Mouse (Mus musculus): ENCODE data around the gene Cit. TPM values are rescaled to one million over a fixed set of nuclear protein-coding genes. Genes with fewer than 3 reads are reported as not detected.

The Cit gene
- polyA plus RNA-seq, 1 experiment from 2014 or later: 3.7 TPM

DNA sequence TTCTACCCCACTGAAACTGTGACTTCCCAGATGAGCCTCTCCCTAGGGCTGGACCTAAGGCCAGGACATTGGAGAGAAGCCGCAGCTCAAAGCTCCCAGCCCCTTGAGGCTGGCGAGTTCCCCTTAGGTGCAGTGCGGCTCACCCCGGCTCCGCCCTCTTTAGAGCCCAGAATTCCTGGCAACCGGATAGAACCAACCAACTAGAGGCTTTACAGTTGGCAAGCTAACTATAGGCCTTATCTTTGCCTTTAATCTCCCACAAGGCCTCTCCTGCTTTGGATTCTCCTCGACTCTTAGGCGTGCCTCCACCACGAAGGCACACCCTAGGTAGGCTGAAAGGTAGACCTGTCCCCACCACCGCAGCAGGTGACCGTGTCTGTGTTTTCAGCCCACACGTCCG, 162.6 kb downstream of the Cit start:
- no peaks in the 10 kb centered on the region for H3K27me3 ChIP-seq (replicated peaks; ENCODE audit: control insufficient read depth, insufficient read depth, low read length)
- H3K4me1 ChIP-seq (replicated peaks; ENCODE audit: control insufficient read depth, insufficient read depth, low read length): no peaks in the 10 kb centered on the region; the same call in 1 of the 2 replicates
- H3K36me3 ChIP-seq (ENCODE audit: control insufficient read depth, insufficient read depth): no peaks in the 10 kb centered on the region
- H3K4me3 ChIP-seq (ENCODE audit: low read depth, low read length): no peak overlapping the region
- no peaks in the 10 kb centered on the region for H3K9me3 ChIP-seq (ENCODE audit: control insufficient read depth)
- TF ChIP-seq CTCF (IDR thresholded peaks at IDR 0.05; ENCODE audit: low read depth): no peak
- H3K4me2 ChIP-seq (replicated peaks; ENCODE audit: low read depth): no peak overlapping the region; the same call in 1 of the 2 replicates
- ATAC-seq: peak; percentile 69
- WGBS: 42% methylated on average over 13 of the region's 13 CpGs
- H3K27ac ChIP-seq (ENCODE audit: low read depth, low read length): peak overlapping the region; percentile 74
- H3K9ac ChIP-seq (ENCODE audit: low read depth, low read length): peak overlapping the region; percentile 17; the same call in 1 of the 2 replicates

DNA sequence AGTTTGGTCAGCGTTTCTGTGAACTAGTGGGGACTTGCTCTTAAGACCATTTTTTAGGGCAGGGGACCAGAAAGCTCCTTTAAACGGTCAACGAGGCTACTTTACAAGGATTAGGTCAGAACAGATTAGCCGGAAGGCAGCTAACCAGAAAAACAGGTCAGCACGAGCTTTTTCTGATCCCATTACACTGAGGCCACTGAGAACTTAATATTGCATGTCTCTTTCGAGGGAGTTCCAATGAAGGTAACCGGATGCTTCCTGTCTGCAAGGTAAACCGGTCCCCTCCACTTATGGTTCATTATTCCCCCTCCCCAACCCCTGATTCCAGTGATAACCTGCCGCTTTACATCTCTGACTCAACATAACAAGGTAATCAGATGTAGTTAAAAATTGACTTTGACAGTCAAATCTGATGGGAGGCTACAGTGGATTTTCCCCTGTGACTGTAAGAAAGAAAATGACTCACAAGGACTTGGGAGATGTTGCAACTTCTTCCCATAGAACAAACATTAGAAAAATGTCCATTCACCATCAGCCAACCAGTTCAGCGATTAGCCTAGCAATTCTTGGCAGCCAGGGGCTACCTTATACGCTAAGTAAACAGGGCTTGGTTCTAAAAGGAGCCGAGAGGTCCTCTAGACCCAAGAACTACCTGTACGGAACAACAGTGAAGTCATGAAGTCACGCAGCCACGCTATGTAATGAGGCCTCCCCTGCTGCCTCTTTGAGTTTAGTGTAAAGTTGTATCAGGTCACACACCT, 164.2 kb downstream of the Cit start:
- ATAC-seq: peak; percentile 57
- Histone ChIP-seq H3K9ac (ENCODE audit: low read depth, low read length) (no peak overlapping the region), H3K36me3 (ENCODE audit: control insufficient read depth, insufficient read depth) (peaks cover 11% of the 10 kb centered on the region), H3K27me3 (replicated peaks; ENCODE audit: control insufficient read depth, insufficient read depth, low read length) (no peaks in the 10 kb centered on the region), H3K4me2 (replicated peaks; ENCODE audit: low read depth) (no peak overlapping the region), H3K4me3 (ENCODE audit: low read depth, low read length) (no peak overlapping the region), H3K9me3 (ENCODE audit: control insufficient read depth) (no peaks in the 10 kb centered on the region), H3K4me1 (replicated peaks; ENCODE audit: control insufficient read depth, insufficient read depth, low read length) (peaks cover 1% of the 10 kb centered on the region; the same call in 1 of the 2 replicates), H3K27ac (ENCODE audit: low read depth, low read length) (peak overlapping the region; percentile 67)
- no peak for TF ChIP-seq CTCF (IDR thresholded peaks at IDR 0.05; ENCODE audit: low read depth)
- 42% methylated on average over 15 of the region's 15 CpGs for WGBS

DNA sequence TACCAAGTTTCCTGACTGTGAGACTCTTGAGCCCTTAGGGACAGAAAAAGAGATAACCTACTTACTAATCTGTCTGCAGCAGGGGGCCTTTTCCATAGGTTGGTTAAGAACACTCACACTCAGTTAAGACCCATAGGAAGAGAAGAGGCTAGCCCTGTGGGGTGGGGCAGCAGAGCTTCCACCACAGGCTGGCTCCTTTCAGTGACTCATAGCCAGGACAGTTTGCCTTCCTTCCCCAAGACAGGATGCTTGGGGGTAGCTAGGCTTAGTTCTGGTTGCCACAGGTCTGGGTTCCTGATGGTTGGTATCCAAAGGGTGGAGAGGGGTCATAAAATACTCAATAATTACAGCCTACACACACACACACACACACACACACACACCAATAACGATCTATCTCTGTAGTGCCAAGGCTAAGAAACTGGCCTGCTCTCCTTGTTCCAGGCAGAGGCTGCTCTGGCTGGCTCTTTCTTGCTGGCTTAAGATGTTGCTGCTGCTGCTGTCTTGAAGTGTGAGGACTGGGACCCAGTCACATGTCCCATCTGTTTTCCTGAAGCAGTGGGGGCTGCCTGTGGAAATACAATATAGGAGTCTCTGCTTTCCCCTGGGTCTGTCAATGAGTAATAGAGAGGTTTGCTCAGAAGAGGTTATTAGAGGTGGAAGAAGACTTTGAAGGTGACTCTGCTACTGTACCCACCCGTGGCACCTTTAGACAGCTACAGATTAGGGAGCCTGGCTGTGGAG, 165.0 kb downstream of the Cit start:
- 36% methylated on average over 2 of the region's 2 CpGs for WGBS
- Histone ChIP-seq H3K27me3 (replicated peaks; ENCODE audit: control insufficient read depth, insufficient read depth, low read length) (no peaks in the 10 kb centered on the region), H3K4me1 (replicated peaks; ENCODE audit: control insufficient read depth, insufficient read depth, low read length) (peaks cover 3% of the 10 kb centered on the region; the same call in 1 of the 2 replicates), H3K9me3 (ENCODE audit: control insufficient read depth) (no peaks in the 10 kb centered on the region), H3K4me3 (ENCODE audit: low read depth, low read length) (no peak overlapping the region), H3K27ac (ENCODE audit: low read depth, low read length) (peak overlapping the region; percentile 67), H3K9ac (ENCODE audit: low read depth, low read length) (no peak overlapping the region), H3K36me3 (ENCODE audit: control insufficient read depth, insufficient read depth) (peaks cover 19% of the 10 kb centered on the region), H3K4me2 (replicated peaks; ENCODE audit: low read depth) (no peak overlapping the region)
- no peak for TF ChIP-seq CTCF (IDR thresholded peaks at IDR 0.05; ENCODE audit: low read depth)
- ATAC-seq: peak; percentile 4; the same call in 1 of the 2 replicates

DNA sequence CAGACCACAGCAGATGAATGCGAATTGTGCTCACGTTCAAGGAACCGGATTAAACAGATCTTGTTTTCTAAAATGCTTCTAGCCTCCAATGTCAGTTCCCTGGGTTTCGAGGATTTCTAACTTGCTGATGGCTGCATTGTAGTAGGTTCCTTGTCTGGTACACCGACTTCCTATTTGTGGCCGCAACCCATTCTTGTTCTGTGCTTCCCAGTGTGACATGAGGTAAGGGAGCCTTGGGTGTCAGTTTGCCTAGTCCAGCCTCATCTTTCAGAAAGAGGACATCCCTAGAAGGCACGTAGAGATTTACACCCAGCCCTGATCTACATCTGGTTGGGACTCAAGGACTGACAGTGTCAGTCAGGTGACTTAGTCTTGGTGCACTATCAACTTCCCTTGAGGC, 166.6 kb downstream of the Cit start:
- H3K4me3 ChIP-seq (ENCODE audit: low read depth, low read length): no peak overlapping the region
- H3K27me3 ChIP-seq (replicated peaks; ENCODE audit: control insufficient read depth, insufficient read depth, low read length): no peaks in the 10 kb centered on the region
- no peak for TF ChIP-seq CTCF (IDR thresholded peaks at IDR 0.05; ENCODE audit: low read depth)
- WGBS: 88% methylated on average over 7 of the region's 7 CpGs
- peaks cover 3% of the 10 kb centered on the region; the same call in 1 of the 2 replicates for H3K4me1 ChIP-seq (replicated peaks; ENCODE audit: control insufficient read depth, insufficient read depth, low read length)
- H3K4me2 ChIP-seq (replicated peaks; ENCODE audit: low read depth): no peak overlapping the region
- H3K9ac ChIP-seq (ENCODE audit: low read depth, low read length): no peak overlapping the region
- no peak overlapping the region for H3K27ac ChIP-seq (ENCODE audit: low read depth, low read length)
- ATAC-seq: no peak
- H3K9me3 ChIP-seq (ENCODE audit: control insufficient read depth): no peaks in the 10 kb centered on the region
- H3K36me3 ChIP-seq (ENCODE audit: control insufficient read depth, insufficient read depth): peaks cover 35% of the 10 kb centered on the region

DNA sequence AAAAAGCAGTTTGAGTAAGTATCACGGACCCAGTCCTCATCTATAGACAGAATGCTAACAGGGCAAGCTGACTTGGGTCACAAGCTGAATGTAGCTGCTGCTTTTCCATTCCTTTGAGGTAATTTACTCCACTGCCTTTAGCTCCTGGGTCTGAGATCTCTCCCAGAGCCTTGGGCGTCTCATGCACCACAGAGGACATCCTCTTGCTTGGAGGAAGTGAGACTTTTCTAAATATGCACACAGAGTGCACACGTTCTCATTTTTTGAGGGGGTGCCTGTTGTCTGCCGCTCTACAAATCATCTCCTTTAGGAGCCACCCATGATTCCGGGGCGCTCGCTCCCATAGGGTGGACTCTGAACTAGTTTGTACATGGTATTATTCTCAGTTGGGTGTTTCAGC, 167.4 kb downstream of the Cit start:
- Histone ChIP-seq H3K4me2 (replicated peaks; ENCODE audit: low read depth) (no peak overlapping the region), H3K36me3 (ENCODE audit: control insufficient read depth, insufficient read depth) (peaks cover 43% of the 10 kb centered on the region), H3K4me1 (replicated peaks; ENCODE audit: control insufficient read depth, insufficient read depth, low read length) (peaks cover 3% of the 10 kb centered on the region; the same call in 1 of the 2 replicates), H3K27ac (ENCODE audit: low read depth, low read length) (no peak overlapping the region), H3K9ac (ENCODE audit: low read depth, low read length) (no peak overlapping the region), H3K27me3 (replicated peaks; ENCODE audit: control insufficient read depth, insufficient read depth, low read length) (no peaks in the 10 kb centered on the region), H3K4me3 (ENCODE audit: low read depth, low read length) (no peak overlapping the region), H3K9me3 (ENCODE audit: control insufficient read depth) (no peaks in the 10 kb centered on the region)
- 85% methylated on average over 7 of the region's 7 CpGs for WGBS
- no peak for ATAC-seq
- no peak for TF ChIP-seq CTCF (IDR thresholded peaks at IDR 0.05; ENCODE audit: low read depth)

DNA sequence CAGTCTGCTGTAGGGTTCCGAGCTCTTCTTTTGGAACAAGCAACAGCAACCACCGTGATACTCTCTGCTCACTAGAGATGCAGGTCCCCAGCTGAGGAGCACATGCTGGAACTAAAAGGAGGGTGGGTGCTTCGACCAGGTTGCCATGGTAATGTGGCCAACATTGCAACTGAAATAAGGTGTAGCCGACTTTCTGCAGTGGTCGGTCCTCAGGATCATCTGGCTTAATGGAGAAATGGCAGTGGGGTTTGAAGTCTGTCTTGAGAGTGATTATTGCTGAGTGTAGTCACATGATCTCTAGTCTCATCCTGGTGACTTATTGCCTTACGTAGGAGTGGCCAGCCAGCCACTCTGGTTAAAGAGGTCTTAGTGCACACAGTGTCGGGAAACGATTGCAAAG, 168.7 kb downstream of the Cit start:
- no peak overlapping the region for H3K4me3 ChIP-seq (ENCODE audit: low read depth, low read length)
- no peak for TF ChIP-seq CTCF (IDR thresholded peaks at IDR 0.05; ENCODE audit: low read depth)
- WGBS: 55% methylated on average over 8 of the region's 8 CpGs
- H3K27ac ChIP-seq (ENCODE audit: low read depth, low read length): peak overlapping the region; percentile 75
- ATAC-seq: 0 out of 2 replicates have a peak, but pooled peaks have one; percentile 11
- H3K27me3 ChIP-seq (replicated peaks; ENCODE audit: control insufficient read depth, insufficient read depth, low read length): no peaks in the 10 kb centered on the region
- H3K4me2 ChIP-seq (replicated peaks; ENCODE audit: low read depth): no peak overlapping the region
- H3K36me3 ChIP-seq (ENCODE audit: control insufficient read depth, insufficient read depth): peaks cover 56% of the 10 kb centered on the region
- no peak overlapping the region; the same call in 1 of the 2 replicates for H3K9ac ChIP-seq (ENCODE audit: low read depth, low read length)
- peaks cover 3% of the 10 kb centered on the region; the same call in 1 of the 2 replicates for H3K4me1 ChIP-seq (replicated peaks; ENCODE audit: control insufficient read depth, insufficient read depth, low read length)
- H3K9me3 ChIP-seq (ENCODE audit: control insufficient read depth): no peaks in the 10 kb centered on the region

Measured in intestine, postnatal 0 days (tissue).